Mouse (Mus musculus) stomach, postnatal 0 days (tissue): ENCODE results near the gene Adgrg6.

ENCODE experiments used
- CTCF ChIP-seq: IDR thresholded peaks from 2 replicates; pipeline ENCODE4 v1.5.1; 2016; ENCODE audit warnings: antibody characterized with exemption, low read depth, mild to moderate bottlenecking, moderate library complexity
- EP300 ChIP-seq: optimal IDR thresholded peaks from 2 replicates; pipeline ENCODE3; 2016; ENCODE audit warnings: antibody characterized with exemption

DNA sequence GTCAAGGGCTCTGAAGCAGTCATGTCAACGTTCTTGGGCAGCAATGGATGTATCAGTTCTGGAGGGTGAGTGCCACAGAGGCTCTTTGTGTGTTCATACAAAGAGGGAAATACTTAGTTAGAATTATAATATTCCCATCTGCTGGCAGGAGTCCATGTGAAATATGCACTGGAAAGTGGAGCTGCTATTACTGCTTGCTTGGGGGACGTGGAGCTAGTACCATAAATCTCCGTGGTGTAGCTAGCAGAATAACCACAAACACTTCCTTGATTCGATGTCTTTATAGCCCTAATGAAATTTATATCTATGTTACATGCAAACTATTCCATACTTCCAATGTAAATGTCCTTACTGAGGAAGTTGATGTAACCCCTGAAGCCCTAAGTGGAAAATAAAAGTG, 91.0 kb downstream of the Adgrg6 start:
- TF ChIP-seq CTCF = no peak
- TF ChIP-seq EP300 = no peak
